Mouse (Mus musculus) colon, adult 2 months (tissue): ENCODE measurements around the gene Olfr666. TPM values are rescaled to one million over a fixed set of nuclear protein-coding genes. Genes with fewer than 3 reads are reported as not detected.

Experiments
- polyA plus RNA-seq: library from polyadenylated mRNA; depleted of rRNA; stranded (reverse); fragments of >200 nt; gene quantifications from 2 replicates; pipeline ENCODE4 v1.2.3, GENCODE M21; 2012; rRNA removed

The Olfr666 gene
- not detected in 2 replicates for polyA plus RNA-seq

GRCm38 (mm10) chr7:104895852-104896251 is at the start of gene Olfr666:
Gene Olfr666, minus strand, starts transcription at chr7:104895952.

DNA sequence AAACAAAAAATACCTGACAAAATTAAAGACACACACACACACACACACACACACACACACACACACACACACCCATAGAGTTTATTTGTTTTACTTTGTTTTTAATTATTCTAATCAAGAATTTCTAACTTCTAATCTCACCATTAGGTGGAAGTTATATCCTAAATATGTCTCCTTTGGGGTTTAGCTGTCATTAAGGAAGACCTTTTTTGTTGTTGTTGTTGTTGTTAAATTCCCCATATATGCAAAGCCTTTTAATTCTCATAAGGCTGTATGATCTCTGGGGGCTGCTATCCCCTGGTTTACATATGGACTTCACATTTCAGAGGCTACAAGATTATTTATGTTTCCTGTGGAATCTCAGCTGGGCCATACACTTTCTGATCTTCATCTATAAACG is 38.2 kb upstream of the Olfr666 start, which contains the start of gene Olfr669:
Gene Olfr669, plus strand, starts transcription at position 301 of the 400 bp plus-strand sequence.

DNA sequence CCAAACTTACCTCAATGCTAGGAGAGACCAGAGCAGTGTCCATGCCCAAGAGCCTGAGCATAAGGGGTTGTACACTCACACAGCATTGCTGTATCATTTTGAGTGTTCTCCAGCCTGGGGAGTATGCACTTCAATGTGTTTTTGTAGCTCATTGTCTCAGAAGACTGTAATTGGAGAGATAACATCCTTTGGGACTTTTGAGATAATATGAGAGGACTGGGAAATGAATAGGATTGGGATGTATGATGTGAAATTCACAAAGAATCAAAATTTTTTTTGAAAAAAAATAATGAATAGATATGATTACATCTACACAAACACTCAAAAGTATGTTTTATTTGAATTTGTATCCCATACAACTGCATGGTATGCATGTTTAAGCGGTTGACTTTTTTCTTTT is 32.2 kb upstream of the Olfr666 start, which contains the start of gene Olfr668:
Gene Olfr668, minus strand, starts transcription at position 101 of the 400 bp plus-strand sequence.

GRCm38 (mm10) chr7:104921382-104921781 is 25.6 kb upstream of the Olfr666 start, which contains the start of gene Olfr667:
Gene Olfr667, minus strand, starts transcription at chr7:104921482.

DNA sequence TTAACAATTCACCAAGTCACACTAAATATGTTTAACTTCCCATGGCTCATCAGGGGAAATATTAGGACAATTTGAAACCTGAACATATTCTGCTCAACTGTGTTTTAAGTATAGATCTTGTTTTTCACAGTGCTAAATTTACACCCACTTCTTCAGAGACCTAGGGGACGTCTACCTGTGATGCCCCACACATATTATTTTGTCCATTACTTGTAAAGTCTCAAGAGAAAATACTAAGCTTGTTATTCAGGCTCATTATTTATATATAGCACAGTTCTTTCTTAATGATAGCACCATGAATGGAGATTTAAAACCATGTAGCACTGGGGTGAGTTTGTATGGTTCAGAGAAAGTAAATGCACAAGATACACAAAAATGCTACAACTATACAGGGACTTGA is 18.0 kb downstream of the Olfr666 start, which contains the start of gene Olfr665:
Gene Olfr665, plus strand, starts transcription at position 301 of the 400 bp plus-strand sequence.

DNA sequence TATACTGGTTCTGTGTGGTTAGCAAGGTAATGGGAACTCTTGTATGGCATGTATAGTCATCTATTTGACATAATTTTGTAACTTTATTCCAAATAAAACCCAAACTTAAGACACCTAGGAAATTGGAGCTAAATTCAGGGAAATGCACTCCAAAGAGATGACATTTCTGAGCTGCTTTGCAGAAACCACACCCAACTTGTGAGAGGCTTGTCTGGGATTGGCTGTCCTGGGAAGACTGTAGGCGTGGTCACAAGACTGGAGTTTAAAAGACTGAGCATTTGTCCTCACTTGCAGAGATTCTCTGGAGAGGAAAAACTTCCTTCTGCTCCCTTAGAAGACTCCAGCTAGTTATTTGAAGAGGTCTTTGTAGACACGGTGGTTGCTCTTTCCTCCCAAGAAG is 39.0 kb downstream of the Olfr666 start, which contains the start of gene Usp17la:
Gene Usp17la, plus strand, starts transcription at position 301 of the 400 bp plus-strand sequence.

DNA sequence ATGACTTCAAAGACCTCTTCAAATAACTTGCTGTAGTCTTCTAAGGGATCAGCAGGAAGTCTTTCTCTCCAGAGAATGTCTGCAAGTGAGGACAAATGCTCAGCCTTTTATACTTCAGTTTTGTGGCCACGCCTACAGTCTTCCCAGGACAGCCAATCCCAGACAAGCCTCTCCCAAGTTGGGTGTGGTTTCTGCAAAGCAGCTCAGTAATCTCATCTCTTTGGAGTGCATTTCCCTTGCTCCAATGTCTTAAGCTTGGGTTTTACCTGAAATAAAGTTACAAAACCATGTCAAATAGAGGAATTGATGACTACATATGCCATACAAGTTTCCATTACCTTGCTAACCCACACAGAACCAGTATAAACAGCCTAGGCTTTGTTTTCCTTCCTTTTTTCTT is 53.2 kb downstream of the Olfr666 start, which contains the start of gene Usp17lb:
Gene Usp17lb, minus strand, starts transcription at position 101 of the 400 bp plus-strand sequence.

Other genes with a start within 250 kb of the Olfr666 start
- 0.07 and 0.08 TPM in 2 replicates for gene Olfr658, start 248.6 kb downstream of the Olfr666 start, polyA plus RNA-seq
- not detected in 2 replicates for gene Olfr659, start 229.2 kb downstream of the Olfr666 start, polyA plus RNA-seq
- not detected in 2 replicates for gene Olfr661, start 209.5 kb downstream of the Olfr666 start, polyA plus RNA-seq
- gene Usp17le, start 118.5 kb downstream of the Olfr666 start, polyA plus RNA-seq, result not detected in 2 replicates
- gene Usp17lb, start 53.3 kb downstream of the Olfr666 start, polyA plus RNA-seq, result not detected in 2 replicates
- gene Usp17la, start 38.9 kb downstream of the Olfr666 start, polyA plus RNA-seq, result not detected in 2 replicates
- gene Olfr665, start 17.9 kb downstream of the Olfr666 start, polyA plus RNA-seq, result not detected in 2 replicates
- gene Olfr667, start 25.5 kb upstream of the Olfr666 start, polyA plus RNA-seq, result not detected in 2 replicates
- gene Olfr668, start 32.1 kb upstream of the Olfr666 start, polyA plus RNA-seq, result not detected in 2 replicates
- gene Olfr669, start 38.3 kb upstream of the Olfr666 start, polyA plus RNA-seq, result not detected in 2 replicates
- gene Olfr670, start 66.7 kb upstream of the Olfr666 start, polyA plus RNA-seq, result not detected in 2 replicates
- not detected in 2 replicates for gene Olfr671, start 83.2 kb upstream of the Olfr666 start, polyA plus RNA-seq
- gene Olfr672, start 106.1 kb upstream of the Olfr666 start, polyA plus RNA-seq, result not detected in 2 replicates
- gene Olfr675, start 132.5 kb upstream of the Olfr666 start, polyA plus RNA-seq, result not detected in 2 replicates
- not detected in 2 replicates for gene Olfr676, start 136.7 kb upstream of the Olfr666 start, polyA plus RNA-seq
- gene Olfr677, start 155.4 kb upstream of the Olfr666 start, polyA plus RNA-seq, result not detected in 2 replicates
- not detected in 2 replicates for gene Olfr678, start 168.5 kb upstream of the Olfr666 start, polyA plus RNA-seq
- not detected in 2 replicates for gene Olfr679, start 185.3 kb upstream of the Olfr666 start, polyA plus RNA-seq
- gene Olfr680-ps1, start 196.9 kb upstream of the Olfr666 start, polyA plus RNA-seq, result not detected in 2 replicates
- gene Olfr681, start 220.9 kb upstream of the Olfr666 start, polyA plus RNA-seq, result not detected in 2 replicates